Mouse (Mus musculus): ENCODE results near the gene Egr4. TPM values are rescaled to one million over a fixed set of nuclear protein-coding genes. Genes with fewer than 3 reads are reported as not detected.

Egr4 gene
- total RNA-seq, 2 experiments from 2014 or later, result not detected

DNA sequence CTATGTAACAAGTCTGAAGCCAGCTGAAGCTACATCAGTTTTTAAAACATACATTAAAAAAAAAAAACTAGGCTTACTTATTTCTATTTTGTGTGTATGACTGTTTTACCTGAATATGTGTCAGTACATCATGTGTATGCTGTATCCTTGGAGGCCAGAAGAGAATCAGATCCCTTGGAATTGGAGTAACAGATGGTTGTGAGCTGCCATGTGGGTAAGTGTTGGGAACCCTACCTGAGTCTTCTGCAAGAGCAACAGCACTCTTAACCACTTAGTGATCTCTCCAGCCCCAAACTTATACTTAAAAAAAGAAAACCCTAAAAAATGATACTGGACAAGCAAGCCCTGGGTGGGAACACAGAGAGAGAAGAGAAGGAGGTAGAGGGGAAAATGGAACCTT lies 16.4 kb downstream of the Egr4 start:
- no peak for DNase-seq (ENCODE audit: low spot score)

DNA sequence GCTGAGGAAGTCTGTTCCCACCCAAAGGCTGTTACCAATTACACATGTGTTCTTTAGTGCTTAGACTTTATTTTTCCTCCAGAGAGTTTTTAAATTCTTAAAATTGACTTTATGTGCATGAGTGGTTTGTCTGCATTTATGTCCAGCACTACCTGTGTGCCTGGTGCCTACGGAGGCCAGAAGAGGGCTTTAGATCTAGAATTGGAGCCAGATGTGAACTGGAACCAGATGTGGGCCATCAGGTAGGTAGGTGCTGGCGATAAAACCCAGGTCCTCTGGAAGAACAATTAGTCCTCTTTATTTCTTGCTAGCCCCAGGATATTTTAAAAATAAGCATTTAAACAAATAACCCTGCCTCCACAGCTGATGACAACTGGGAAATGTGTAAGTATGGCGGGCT lies 21.8 kb downstream of the Egr4 start:
- DNase-seq (ENCODE audit: low spot score), result no peak

DNA sequence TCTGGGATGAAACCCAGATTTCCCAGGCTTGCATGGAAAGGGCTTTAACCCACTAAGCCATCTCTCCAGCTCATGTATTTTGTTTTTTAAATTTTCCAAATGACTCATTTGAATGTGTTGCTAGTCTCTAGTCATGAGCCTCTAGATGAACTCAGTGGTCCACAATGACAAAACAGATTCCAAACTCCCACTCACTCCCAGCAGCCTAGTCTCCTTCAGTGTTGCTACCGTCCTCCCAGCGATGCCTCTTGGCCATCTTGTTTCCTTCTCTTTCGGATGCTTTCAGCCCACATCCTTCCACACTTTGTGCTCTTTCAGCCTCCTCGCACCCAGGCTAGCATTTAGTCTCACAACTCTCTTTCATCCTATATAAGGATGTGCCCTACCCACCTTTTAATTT lies 23.1 kb downstream of the Egr4 start:
- no peak for DNase-seq (ENCODE audit: low spot score)

DNA sequence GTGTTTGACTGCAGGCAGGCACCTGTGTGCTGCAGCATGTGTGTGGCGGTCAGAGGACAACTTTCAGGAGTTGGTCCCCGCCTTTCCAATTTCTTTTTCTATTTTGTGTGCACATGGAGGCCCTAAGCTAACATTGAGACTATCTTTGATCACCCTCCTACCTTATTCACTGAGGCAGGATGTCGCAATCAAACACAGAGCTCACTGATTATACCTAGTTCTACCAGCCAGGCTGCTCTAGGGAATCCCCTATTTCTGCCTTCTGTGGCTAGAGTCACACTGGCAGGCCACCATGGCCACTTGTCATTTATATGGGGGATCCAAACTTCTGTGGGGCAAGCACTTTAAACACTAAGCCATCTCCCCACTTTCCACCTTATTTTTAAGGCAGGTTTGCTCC lies 23.7 kb downstream of the Egr4 start:
- no peak for DNase-seq (ENCODE audit: low spot score)

DNA sequence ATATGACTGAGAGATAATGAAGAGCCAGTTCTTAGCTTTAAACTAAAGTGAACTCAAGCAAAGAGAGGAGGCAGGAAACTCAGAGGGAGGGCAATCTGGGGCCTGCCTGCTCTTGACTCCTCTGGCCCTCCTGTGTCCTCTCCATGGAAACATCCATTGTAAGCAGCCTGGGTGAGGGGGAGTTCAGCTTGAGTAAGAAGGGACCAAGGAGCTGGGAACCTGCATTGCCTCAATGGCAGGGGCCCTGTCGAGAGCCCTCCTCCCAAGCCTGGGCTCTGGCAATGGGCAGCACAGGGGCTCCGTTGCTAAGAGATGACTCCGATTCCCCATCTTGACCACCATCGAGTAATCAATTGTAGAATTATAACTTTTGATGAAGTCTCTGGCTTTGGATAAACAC lies 24.9 kb downstream of the Egr4 start:
- no peak for DNase-seq (ENCODE audit: low spot score)

DNA sequence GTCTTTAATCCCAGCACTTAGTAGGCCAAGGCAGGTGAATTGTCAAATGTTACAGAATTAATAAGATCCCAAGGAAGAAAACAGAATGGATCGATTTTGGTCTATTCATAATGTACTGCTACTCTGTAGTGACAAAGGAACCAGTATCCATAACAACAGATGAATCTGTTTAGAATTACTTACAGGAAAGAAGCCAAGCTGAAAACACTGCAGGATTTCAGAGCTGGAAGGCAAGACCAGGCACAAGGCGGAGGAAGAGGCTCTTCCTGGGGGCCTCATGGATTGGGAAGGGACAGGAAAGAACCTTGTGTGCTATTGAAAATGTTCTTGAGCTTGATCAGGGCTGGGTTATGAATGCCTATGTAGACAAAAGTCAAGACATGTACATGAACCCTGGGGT lies 27.7 kb downstream of the Egr4 start:
- no peak for DNase-seq (ENCODE audit: low spot score)

DNA sequence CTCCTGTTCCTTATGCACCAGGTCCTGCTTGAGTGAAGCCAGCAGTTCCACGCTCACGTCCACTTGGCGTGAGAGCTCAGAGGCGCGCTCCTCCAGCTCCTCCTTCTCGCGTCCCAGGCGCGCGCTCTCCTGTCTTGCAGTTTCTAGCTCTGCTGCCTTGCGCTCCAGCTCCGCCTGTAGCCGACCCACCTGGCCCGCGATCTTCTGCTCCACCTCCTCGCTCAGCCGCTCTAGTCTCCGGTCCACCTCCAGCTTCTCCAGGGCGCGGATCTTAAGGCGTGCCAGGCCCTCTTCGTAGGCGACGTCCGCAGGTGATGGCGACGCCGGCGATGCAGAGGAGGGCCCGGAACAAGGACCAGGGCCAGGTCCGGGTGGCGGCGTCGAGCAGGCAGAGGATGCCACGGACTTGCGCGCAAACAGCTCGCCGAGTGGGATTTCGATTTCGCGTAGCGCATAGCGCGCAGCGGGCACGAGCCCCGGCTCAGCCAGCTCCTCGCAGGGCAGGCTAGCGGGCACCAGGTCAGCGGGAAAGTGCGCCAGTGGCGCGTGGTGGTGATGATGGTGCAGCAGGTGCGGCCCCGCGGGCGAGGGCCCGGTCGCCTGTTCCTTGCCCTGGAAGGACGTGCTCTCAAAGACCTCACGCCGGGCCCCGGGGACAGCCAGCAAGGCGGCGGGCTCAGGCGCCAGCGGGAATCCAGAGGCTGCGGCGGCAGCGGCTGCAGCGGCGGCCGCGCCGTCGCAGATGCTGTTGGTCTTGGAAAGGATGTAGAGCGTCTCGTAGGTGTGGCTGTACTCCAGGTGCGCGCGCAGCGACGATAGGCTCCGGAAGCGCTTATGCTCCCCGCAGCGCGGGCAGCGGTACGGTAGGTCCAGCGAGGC lies 29.3 kb downstream of the Egr4 start:
- no peak for DNase-seq (ENCODE audit: low spot score)

DNA sequence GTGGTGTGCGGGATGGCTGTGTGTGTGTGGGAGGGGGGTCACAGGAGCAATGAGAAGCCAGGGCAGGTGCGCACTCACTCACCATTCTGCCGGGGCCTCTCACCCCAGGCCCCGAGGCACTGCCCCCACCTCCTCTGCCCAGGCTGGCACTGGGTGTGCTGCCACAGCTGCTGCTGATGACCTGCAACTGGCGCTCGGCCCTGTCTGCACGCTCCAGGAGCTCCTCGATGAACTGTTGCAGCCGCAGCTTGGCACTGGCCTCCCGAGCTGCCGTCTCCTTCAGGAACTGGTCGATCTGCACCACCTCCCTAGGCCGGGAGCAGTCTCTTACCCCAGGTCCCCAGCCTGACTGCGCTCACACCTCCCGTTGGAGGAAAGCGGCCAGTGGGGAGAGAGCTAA lies 32.7 kb downstream of the Egr4 start:
- no peak for DNase-seq (ENCODE audit: low spot score)

DNA sequence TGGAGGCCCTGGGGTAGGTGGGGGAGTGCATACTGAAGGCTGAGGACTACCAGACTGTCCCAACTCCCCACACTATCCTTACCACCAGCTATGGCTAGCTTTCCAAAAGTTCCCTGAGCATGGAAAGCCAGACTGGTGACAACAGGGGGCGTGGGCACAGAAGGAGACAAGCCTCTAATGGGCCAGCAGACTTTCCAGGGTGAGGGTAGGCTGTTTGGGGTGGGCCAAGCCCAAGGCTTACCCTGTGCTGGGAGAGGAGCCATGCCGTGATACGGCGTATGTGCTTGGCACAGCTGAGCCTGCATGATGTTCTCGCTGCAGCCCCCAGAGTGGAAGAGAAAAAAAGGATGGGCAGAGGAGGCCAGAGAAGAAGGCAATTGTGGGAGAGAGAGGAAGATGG lies 33.4 kb downstream of the Egr4 start:
- no peak for DNase-seq (ENCODE audit: low spot score)

DNA sequence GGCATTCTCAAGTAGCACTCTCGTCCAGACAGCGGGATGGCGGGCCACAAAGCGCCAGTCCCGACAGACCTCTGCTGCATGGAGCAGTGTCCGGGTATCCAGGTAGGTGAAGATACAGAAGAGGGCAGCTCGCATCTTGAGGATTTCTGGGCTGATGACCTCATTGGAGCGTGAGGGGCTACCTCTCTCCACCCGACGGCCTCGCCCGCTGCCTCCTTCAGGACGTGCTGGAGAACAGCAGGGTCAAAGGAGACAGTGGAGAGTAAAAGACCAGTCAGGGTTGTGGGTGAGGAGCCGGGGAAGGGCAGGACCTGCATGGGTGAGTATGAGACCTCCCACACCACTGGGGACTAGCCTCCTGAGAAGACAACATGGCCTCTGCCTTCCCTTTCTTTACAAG lies 35.0 kb downstream of the Egr4 start:
- DNase-seq (ENCODE audit: low spot score), result no peak

DNA sequence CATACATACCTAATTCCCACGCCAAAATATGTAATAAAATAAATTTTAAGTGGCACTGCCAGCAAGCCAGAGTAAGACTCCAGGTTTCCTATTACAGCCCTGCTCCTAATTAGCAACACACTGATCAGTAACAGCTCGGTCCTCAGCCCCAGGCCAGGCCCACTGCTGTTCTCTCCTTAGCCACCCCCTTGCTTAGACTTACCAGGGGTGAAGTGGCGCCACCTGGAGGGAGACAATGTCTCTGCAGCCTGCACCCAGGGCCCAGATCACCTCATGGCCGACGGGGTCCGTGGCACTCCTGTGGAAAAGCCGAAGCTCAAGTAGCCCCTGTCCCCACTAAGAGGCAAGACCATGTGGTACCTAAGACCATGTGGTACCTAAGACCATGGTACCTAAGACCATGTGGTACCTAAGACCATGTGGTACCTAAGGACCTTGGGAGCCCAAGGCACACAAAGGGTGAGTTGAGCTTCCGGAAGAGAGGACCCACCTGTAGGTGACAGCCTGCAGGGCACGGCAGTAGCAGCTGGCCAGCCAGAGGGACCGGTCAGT lies 35.9 kb downstream of the Egr4 start:
- no peak for DNase-seq (ENCODE audit: low spot score)

DNA sequence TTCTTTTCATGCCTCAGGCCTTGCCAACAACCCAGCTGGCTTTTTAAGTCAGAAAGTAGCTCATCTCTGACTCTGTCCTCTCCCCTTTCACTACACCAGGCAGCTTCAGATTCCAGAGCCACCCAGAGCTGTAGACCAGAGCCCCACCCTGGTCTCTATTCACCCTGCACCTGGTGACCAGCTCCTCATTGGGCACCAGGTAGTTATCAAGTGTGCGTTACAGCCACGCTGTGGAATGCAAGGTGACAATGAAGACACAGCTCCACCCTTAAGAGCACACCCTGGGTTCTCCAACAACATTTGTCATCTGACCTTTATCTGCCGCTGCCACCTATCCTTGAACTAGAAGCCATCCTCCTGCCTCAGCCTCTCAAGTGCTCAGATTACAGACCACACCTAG lies 37.8 kb downstream of the Egr4 start:
- DNase-seq (ENCODE audit: low spot score), result no peak

DNA sequence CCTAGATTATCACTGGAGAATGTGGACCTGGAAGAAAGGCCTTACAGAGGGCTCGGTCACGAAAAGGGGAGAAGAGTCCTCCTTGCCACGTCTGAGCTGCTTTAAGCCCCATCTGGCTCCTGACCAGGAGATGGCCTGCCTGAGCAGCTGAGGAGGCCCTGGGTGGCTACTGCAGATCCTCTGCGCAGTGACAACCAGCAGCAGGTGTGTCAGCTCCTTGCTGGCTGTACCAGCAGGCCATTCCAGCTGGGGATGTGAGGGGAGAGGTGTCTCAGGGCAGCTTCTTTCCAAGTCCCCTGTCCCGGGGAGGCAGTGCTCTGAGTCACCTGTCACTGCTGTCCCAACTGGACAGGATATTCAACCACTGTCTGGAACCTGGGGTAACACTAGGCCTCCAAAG lies 40.8 kb downstream of the Egr4 start:
- no peak for DNase-seq (ENCODE audit: low spot score)

DNA sequence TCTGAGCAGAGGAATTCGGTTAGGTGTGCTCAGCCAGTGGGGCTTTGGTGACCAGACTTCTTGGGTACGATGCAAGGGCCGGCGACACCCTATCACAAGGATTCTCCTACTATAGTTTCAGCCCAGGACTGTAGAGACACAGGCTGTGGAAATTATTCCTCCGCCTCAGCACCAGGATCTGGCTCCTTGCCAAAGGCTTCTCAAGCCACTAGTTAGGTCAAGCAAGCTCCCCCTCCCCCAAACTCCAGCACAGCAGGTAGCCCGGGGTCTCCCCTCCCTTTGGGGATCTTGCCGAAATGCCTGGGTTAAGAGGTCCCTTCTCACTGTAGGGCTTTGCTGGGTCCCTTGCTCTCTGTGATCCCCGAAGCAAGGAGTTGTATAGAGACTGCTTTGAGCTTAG lies 41.4 kb downstream of the Egr4 start:
- no peak for DNase-seq (ENCODE audit: low spot score)

DNA sequence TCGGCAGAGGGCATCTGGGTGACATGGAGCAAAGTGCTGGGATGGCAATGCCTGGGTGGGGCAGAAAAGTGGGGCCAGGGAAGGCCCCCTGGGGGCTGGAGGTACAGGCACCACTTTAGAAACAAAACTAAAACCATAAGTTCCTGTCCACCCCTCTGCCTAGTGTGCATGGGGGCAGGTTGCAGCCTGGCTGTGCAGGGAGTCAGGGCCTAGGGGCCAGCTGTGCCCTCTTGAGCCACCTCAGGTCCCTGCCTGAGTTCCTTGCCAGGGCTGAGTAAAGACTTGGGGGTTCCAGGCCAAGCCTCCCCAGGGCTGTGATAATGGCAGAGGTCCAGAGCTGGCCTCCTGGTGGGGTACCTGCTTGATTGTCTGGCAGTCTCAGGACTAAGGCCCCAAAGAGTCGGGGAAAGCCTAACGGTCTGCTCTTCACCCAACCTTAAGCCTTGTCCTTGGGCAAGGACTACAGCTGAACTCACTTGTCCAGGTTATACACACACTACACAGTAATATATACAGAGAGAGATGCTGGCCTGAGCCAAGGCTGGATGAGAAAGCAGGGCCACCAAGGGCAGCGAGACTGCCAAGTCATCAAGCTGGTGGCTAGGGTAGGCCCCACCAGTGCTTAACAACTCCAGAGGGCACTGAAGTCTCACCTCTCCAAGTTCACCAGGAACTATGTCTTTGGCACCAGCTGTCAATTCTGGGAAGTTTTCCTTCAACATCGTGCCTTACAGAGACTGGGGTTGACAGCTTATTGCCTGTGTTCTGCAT lies 43.5 kb downstream of the Egr4 start:
- DNase-seq (ENCODE audit: low spot score), result no peak

DNA sequence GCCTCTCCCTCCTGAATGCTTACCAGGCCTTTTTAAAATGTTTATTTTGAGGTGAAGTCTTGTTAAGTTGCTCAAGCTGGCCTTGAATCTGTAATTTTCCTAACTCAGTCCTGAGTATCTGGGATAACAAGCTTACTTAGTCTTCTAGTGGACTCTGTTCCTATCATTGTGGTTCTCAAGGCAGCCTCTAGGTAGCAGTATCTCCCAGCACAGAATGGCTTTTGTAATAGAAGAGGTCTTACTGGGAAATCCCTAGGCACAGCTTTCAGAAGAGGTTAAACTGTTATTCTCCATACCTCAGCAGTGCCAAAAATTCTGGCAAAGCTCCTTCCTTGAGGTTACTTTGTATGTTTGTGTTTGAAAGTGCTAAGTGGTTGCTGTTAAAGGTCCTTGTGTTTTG lies 48.0 kb downstream of the Egr4 start:
- DNase-seq (ENCODE audit: low spot score), result no peak

Other genes with a start within 250 kb of the Egr4 start
- 1 to 10 TPM; 4.3 to 6.5 TPM for gene Sfxn5, start 180.2 kb downstream of the Egr4 start, total RNA-seq (2021)
- gene Rab11fip5, start 139.0 kb downstream of the Egr4 start, total RNA-seq (2021), result 10 to 100 TPM; 24.8 to 46.2 TPM
- gene Noto, start 89.7 kb downstream of the Egr4 start, total RNA-seq (2021), result not detected
- gene Smyd5, start 81.6 kb downstream of the Egr4 start, total RNA-seq (2021), result 1 to 10 TPM; 7.2 to 9.1 TPM
- gene Cct7, start 62.1 kb downstream of the Egr4 start, total RNA-seq (2021), result 100 to 1,000 TPM; 127 to 131 TPM
- gene Pradc1, start 61.6 kb downstream of the Egr4 start, total RNA-seq (2021), result 10 to 100 TPM; 16.1 to 17.7 TPM
- gene Fbxo41, start 10.6 kb downstream of the Egr4 start, total RNA-seq (2021), result not detected
- gene Alms1, start 73.9 kb upstream of the Egr4 start, total RNA-seq (2021), result under 1 TPM; 0.48 to 0.50 TPM
- gene Nat8f7, start 199.6 kb upstream of the Egr4 start, total RNA-seq (2021), result not detected

All from gastrocnemius, adult 18-20 months (tissue).